Mouse (Mus musculus) cerebellum, postnatal 36 days (tissue): Measurements from ENCODE around the gene Slc15a4.

Experiments used
- DNase-seq, 2 experiments: peaks; one replicate each; pipeline ENCODE4 v3.0.0; 2021 to 2022; ENCODE audit warnings: mixed read lengths in 2 of 2

Slc15a4 gene

DNA sequence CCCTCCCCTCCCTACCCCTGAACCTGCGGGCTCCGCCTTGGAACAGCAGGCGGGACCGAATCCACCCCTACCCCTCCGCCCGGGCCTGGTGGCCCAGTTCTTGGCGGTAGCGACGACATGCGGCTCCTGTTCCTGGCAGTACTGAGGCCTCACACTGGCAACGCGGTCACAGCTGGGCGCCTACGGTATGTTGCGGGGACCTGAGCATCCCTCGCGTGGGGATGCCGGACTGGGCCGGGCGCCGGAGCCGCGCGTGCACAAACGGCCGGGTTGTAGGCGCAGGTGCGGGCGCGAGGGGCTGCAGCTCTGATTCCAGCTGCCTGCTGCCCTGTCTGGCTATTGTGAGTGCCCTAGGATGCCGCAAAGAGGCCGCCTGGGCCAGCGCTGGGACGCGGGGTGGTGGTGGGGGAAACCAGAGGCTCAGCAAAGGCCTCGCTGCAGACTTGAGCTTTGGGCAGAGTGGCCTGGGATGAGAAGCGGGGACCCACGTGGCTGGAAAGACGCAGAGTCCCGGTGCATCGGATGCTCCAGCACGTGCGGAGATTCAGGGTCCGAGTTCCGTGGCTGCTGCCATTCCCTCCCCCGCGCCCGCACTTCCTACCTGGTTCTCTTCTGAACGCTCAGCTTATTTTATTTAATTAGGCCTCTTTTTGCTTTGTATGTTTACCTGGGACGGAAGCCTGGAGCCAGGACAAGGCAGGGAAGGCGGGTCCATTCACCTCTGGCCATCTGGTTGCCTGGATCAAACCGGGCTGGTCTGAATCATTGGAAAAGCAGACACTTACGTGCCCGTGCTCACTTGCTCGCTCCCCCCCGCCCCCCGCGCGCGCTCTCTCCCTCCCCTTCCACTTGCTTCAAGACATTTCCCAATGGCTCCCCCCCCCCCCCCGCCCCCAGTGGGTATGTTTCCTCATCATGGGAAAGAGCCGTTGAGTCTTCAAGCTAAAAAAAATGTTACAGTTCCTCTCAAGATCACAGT lies at the start of gene Slc15a4, which contains the start of gene Glt1d1:
Slc15a4 (minus strand) TSS at position 731 of the 979 bp plus-strand sequence.
Glt1d1 (plus strand) TSS at position 96 of the 979 bp plus-strand sequence.
- DNase-seq: peak; percentile 54

- no peak for DNase-seq
Observed at GRCm38 (mm10) chr5:127678501-127678900, 45.8 kb upstream of the Slc15a4 start.

- DNase-seq: no peak
Observed at GRCm38 (mm10) chr5:127677561-127677960, 44.9 kb upstream of the Slc15a4 start.

- no peak for DNase-seq
Observed at GRCm38 (mm10) chr5:127673913-127674312, 41.2 kb upstream of the Slc15a4 start.

- DNase-seq: no peak
Observed at GRCm38 (mm10) chr5:127660979-127661378, 28.3 kb upstream of the Slc15a4 start.

DNA sequence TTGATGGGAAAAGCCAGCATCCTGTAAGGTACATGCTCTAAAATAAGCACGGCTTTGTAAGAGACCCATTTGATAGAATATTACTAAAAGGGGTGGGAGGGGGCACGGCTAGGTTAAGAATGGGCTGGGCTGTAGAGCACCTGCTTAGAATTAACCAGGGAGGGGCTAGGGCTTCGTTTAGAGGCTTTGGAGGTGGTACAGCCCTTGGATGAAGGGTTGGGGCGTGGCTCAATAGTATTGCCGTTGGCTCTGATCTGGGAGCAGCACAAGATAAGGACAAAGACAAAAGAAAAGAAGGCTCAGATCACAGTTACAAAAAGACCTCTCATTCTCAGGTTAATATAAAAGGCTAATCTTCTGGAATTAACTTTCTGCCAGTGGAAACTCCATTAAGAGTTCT lies 27.6 kb upstream of the Slc15a4 start:
- no peak for DNase-seq

DNA sequence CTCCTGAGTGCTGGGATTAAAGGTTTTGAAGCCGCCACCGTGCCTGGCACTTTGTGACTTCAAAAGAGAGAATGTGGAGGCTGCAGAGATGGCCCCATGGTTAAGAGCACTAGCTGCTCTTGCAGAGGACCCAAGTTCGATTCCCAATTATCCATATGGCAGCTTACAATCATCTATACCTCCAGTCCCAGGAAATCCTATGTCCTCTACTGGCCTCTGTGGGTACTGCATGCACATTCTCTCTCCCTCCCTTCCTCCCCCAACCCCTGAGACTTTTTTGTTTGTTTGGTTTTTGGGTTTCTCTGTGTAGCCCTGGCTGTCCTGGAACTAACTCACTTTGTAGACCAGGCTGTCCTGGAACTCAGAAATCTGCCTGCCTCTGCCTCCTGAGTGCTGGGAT lies 26.6 kb upstream of the Slc15a4 start:
- DNase-seq: no peak

DNA sequence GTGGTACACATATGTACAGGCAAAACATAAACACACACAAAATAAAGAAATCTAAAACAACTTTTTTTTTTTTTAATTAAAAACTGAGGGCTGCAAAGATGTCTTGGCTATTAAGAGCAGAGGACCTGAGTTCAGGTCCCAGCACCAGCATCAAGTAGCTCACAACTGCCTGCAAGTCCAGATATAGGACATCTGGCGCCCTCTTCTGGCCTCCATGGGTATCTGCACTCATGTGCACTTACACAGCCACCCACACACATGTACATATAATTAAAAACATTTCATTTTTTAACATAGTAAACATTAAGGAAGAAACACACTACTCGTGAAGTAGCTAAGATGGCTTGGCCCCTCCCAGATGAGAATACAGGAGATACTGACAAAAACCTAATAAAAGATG lies 25.6 kb upstream of the Slc15a4 start:
- no peak for DNase-seq

- peak; percentile 12 to 16 for DNase-seq
Observed at GRCm38 (mm10) chr5:127649077-127649476, 16.4 kb upstream of the Slc15a4 start.

GRCm38 (mm10) chr5:127648046-127648445 lies 15.3 kb upstream of the Slc15a4 start:
- peak in 1 of 2 experiments; percentile 30 for DNase-seq

GRCm38 (mm10) chr5:127641185-127641958 lies 8.7 kb upstream of the Slc15a4 start:
- no peak for DNase-seq

DNA sequence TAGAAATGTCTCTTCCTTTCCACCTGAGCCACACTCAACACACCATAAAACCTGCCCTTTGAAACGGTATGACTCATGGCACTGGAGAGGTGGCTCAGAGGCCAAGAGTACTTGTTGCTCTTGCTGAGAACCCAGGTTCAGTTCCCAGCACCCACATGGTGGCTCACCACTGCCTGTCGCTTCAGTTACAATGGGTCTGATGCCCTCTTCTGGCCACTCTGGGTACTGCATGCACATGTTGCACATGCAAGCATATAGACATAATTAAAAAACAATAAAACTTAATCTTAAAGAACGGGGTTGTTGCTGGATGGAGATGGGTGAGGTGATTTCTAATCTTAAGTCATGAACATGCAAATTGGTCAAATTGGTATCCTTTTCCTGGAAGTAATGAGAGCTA lies 7.7 kb upstream of the Slc15a4 start:
- DNase-seq: peak in 1 of 2 experiments; percentile 5

DNA sequence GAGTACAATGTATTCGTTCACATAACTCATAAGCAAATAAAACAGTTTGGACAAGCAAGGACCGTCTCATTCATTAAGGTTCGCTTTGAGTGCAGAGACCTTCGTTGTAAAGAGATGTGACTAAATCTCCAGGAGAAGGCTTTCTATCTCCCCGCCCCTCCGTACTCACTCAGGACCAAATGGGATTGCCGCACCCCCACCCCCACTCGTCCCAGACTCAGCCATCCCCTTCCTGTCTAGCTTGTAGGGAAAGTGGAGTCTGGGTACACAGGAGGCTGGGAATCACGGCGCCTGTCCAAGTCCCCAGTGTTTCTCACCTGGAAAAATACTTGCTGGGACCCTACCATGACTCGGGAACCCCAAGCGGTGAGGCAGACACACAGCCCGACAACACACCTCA lies 6.9 kb upstream of the Slc15a4 start:
- no peak for DNase-seq

DNA sequence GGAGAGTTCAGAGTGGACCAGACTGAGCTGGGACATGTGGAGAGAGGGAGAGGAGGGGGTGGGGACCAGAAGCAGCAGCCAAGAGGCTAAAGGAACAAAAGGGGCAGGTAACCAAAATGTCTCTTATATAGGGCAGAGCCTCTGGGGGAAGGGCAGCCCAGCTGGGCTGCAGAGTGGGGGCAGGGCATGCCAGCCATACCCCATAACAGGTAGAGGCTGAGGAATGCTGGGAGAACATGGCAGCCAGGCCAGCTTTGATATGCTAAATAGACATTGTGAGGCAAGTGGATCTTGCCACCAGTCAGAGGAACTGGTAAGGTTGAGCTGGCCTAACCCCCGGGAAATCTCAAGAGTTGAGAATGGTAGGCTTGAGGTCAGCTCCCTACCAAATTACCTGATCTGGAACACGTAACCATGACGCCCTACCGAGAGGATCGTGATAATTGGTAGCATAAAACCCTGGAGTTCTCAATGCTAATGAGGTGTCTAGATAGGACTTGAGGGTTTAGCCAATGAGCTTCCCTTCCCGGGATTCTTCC lies 6.4 kb upstream of the Slc15a4 start:
- no peak for DNase-seq

DNA sequence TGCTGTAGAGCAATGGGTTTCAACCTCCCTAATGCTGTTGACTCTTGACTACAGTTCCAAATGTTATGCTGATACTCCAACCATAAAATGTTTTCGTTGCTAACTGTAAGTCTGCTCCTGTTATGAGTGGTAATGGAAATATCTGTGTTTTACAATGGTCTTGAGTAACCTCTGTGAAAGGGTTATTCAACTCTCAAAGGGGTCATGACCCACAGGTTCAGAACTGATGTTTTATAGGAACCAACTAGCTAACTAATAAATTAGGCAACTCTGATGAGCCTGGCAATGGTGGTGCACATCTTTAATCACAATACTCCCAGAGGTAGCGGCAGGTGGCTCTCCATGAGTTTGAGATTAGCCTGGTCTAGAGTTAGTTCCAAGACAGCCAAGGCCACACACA lies 5.5 kb upstream of the Slc15a4 start:
- no peak for DNase-seq

DNA sequence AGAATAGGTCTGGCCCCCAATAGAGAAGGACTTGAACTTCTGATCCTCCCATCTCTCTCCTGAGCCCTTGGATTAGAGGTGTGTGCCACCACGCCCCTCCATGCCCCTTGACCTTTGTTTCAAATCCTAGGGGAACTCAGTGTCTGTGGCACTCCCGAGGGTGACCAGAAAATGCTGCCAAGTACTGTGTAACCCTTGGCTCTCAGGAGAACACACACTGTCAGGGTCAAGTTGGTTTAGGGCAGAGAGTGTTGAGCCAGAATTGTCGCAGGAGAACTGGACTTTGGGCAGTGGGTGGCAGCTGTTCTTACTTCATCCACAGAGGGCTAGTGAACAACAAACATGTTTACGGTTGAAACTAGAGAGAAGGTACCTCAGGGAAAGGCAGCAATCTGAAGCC lies 4.9 kb upstream of the Slc15a4 start:
- DNase-seq: no peak

GRCm38 (mm10) chr5:127633666-127634065 lies 969 bp upstream of the Slc15a4 start:
- DNase-seq: no peak

DNA sequence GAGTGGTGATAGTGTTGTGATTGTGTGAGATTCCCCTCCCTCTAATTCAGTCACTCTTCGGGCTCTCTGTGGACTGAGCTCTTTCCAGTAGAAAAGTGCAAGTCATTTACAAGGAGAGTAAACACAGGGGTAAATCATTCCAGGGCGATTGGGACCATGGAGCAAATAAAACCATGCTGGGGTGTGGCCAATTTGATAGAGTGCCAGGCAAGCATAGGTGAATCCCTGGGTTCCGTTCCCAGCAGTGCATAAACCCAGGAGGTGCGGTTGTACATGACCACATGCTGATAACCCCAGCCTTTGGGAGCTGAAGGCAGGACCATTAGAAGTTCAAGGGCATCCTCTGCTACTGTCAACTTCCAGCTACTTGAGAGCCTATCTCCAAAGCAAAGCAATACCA lies 491 bp upstream of the Slc15a4 start:
- no peak for DNase-seq

- no peak for DNase-seq
Observed at GRCm38 (mm10) chr5:127631671-127632070, 1.0 kb downstream of the Slc15a4 start.

GRCm38 (mm10) chr5:127627242-127627641 lies 5.5 kb downstream of the Slc15a4 start:
- DNase-seq: no peak

- DNase-seq: no peak
Observed at GRCm38 (mm10) chr5:127624427-127625213, 8.1 kb downstream of the Slc15a4 start.

DNA sequence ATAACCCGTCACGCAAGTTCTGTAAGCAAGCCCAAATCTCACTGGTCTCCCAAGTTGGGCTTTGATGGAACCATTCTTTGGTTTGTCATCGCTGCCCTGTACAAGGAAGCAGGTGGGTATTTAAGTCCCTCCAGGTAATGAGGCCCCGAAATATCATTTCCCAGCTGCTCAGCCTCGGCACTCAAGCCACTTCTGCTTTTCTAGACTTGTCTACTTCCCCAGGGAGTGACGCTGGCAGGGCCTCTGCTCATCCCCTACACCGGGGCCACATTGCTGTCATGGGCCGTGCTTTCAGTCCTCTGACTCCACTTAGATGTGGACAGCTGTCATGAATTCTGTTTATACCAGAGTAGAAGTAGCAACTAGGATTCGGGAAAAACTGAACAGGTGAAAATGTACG lies 11.6 kb downstream of the Slc15a4 start:
- DNase-seq: no peak
